Mouse (Mus musculus): ENCODE measurements around the gene S100a13.

GRCm38 (mm10) chr3:90537141-90537904 lies 23.1 kb downstream of the S100a13 start, which contains the start of gene S100a16:
- TF ChIP-seq CTCF (IDR thresholded peaks at IDR 0.05; ENCODE audit: low read depth) (no peak), EP300 (IDR thresholded peaks at IDR 0.05; ENCODE audit: low read depth) (no peak)

Measured in liver, embryonic 14.5 days (tissue).